Mouse (Mus musculus): ENCODE results near the gene Gucd1. TPM values are rescaled to one million over a fixed set of nuclear protein-coding genes. Genes with fewer than 3 reads are reported as not detected.
A peak's percentile ranks its signal among the peaks of the same experiment; 100 is the strongest.

The Gucd1 gene
- polyA plus RNA-seq, 1 experiment from 2014 or later: 24.0 TPM

- Histone ChIP-seq H3K27me3 (peaks cover 56% of the 10 kb centered on the region), H3K4me3 (replicated peaks) (peak overlapping the region; percentile 47), H3K4me2 (peak overlapping the region; percentile 68), H3K9me3 (no peaks in the 10 kb centered on the region), H3K4me1 (replicated peaks) (peaks cover 13% of the 10 kb centered on the region), H3K27ac (no peak overlapping the region), H3K9ac (replicated peaks) (peak overlapping the region; percentile 42; the same call in 1 of the 2 replicates), H3K36me3 (peaks cover 11% of the 10 kb centered on the region; the same call in 1 of the 2 replicates)
- 0 out of 2 replicates have a peak, but pooled peaks have one; percentile 44 for ATAC-seq (ENCODE audit: insufficient number of reproducible peaks, insufficient read depth, low FRiP score, low TSS enrichment, low read depth)
- under 1% methylated on average over 81 of the region's 81 CpGs for WGBS
Observed at GRCm38 (mm10) chr10:75316908-75317761, 200.6 kb downstream of the Gucd1 start.

DNA sequence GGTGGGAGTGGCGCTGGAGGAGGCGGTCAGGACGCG lies 201.1 kb downstream of the Gucd1 start, which contains the start of gene Adora2a:
Gene Adora2a, plus strand, starts transcription at position 6 of the 36 bp plus-strand sequence.
- H3K9me3 ChIP-seq: no peaks in the 10 kb centered on the region
- H3K4me3 ChIP-seq (replicated peaks): peak within 1 kb of the TSS; percentile 47
- peaks cover 56% of the 10 kb centered on the region for H3K27me3 ChIP-seq
- peak within 1 kb of the TSS; percentile 68 for H3K4me2 ChIP-seq
- WGBS: 0% methylated on average over 4 of the region's 4 CpGs
- H3K4me1 ChIP-seq (replicated peaks): peaks cover 13% of the 10 kb centered on the region
- H3K36me3 ChIP-seq: peaks cover 16% of the 10 kb centered on the region
- H3K27ac ChIP-seq: no peak within 1 kb of the TSS
- ATAC-seq (ENCODE audit: insufficient number of reproducible peaks, insufficient read depth, low FRiP score, low TSS enrichment, low read depth): no peak
- peak within 1 kb of the TSS; percentile 42; the same call in 1 of the 2 replicates for H3K9ac ChIP-seq (replicated peaks)

- Histone ChIP-seq H3K4me3 (replicated peaks) (peak overlapping the region; percentile 47), H3K36me3 (peaks cover 18% of the 10 kb centered on the region), H3K9me3 (no peaks in the 10 kb centered on the region), H3K27ac (no peak overlapping the region), H3K4me1 (replicated peaks) (peaks cover 13% of the 10 kb centered on the region), H3K27me3 (peaks cover 56% of the 10 kb centered on the region), H3K4me2 (peak overlapping the region; percentile 68), H3K9ac (replicated peaks) (no peak overlapping the region; the same call in 1 of the 2 replicates)
- ATAC-seq (ENCODE audit: insufficient number of reproducible peaks, insufficient read depth, low FRiP score, low TSS enrichment, low read depth): 0 out of 2 replicates have a peak, but pooled peaks have one; percentile 5
- WGBS: 4% methylated on average over 9 of the region's 9 CpGs
Observed at GRCm38 (mm10) chr10:75316472-75316871, 201.3 kb downstream of the Gucd1 start.

DNA sequence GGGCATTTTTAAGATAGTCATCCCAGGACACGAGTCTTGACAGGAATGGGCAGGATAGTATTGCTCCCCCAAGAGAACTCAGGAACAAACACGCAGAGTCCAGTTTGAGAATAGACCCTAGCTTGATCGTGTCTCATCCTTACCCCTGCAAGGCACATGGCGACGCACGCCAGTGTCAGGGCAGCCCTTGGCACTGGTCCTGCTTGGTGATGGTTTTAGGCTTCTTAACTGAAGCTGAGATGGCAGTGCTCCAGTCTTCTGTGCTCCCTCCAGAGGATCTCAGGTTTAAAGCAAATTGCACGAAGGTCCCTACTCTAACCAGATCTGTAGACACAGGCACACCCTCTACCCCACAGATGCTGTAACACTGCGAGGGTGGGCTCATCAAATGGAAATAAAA lies 202.0 kb downstream of the Gucd1 start:
- WGBS: 75% methylated on average over 8 of the region's 8 CpGs
- Histone ChIP-seq H3K36me3 (peaks cover 25% of the 10 kb centered on the region), H3K4me2 (no peak overlapping the region), H3K9me3 (no peaks in the 10 kb centered on the region), H3K27ac (no peak overlapping the region), H3K4me1 (replicated peaks) (peaks cover 13% of the 10 kb centered on the region), H3K9ac (replicated peaks) (no peak overlapping the region), H3K27me3 (peaks cover 56% of the 10 kb centered on the region), H3K4me3 (replicated peaks) (no peak overlapping the region)
- ATAC-seq (ENCODE audit: insufficient number of reproducible peaks, insufficient read depth, low FRiP score, low TSS enrichment, low read depth): no peak

DNA sequence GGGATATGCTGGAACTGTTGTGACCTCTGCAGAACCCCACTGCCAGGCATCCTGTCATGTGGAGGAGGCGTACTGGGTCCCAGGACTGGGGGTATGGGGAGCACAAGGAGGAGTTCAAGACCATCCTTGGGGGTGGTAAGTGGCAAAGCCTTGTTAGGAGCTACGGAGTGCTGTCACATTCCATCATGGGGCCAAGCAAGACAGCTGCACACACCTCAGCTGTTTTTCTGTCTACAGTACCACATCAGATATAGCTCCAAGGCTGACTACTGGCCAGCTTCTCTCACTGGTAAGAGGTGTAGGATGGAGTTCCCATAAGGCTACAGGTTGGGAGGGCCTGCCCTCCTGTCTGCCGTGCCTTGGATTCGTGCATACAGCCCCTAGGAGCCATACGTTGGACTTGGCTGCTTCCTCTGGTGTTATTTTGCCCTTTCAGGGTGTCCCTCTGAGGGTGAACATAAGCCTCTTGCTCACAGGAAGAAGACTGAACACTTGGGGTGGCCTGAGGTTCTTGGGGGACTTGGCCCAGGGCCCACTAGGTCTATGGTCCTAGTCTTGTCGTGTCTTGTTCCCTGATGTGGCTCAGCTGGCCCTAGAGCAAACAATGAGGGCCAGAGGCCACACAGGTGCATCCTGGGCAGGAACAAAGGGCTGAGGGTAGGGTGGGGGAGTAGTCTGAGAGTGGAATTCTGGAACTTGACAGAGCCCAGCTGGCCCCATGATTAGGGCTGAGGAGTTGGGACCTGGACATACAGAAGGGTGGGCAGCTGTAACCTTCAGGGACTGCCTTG lies 203.4 kb downstream of the Gucd1 start:
- no peak overlapping the region for H3K9ac ChIP-seq (replicated peaks)
- no peak for ATAC-seq (ENCODE audit: insufficient number of reproducible peaks, insufficient read depth, low FRiP score, low TSS enrichment, low read depth)
- H3K27ac ChIP-seq: no peak overlapping the region
- H3K4me2 ChIP-seq: no peak overlapping the region
- H3K4me1 ChIP-seq (replicated peaks): peaks cover 13% of the 10 kb centered on the region
- H3K9me3 ChIP-seq: no peaks in the 10 kb centered on the region
- H3K4me3 ChIP-seq (replicated peaks): no peak overlapping the region
- peaks cover 39% of the 10 kb centered on the region for H3K36me3 ChIP-seq
- 79% methylated on average over 6 of the region's 6 CpGs for WGBS
- peaks cover 49% of the 10 kb centered on the region for H3K27me3 ChIP-seq

- 83% methylated on average over 7 of the region's 7 CpGs for WGBS
- Histone ChIP-seq H3K4me3 (replicated peaks) (no peak overlapping the region), H3K9ac (replicated peaks) (no peak overlapping the region), H3K27me3 (peaks cover 29% of the 10 kb centered on the region), H3K36me3 (peaks cover 59% of the 10 kb centered on the region), H3K27ac (no peak overlapping the region), H3K4me2 (no peak overlapping the region), H3K9me3 (no peaks in the 10 kb centered on the region), H3K4me1 (replicated peaks) (peaks cover 11% of the 10 kb centered on the region)
- no peak for ATAC-seq (ENCODE audit: insufficient number of reproducible peaks, insufficient read depth, low FRiP score, low TSS enrichment, low read depth)
Observed at GRCm38 (mm10) chr10:75312361-75312760, 205.4 kb downstream of the Gucd1 start.

- 91% methylated on average over 7 of the region's 7 CpGs for WGBS
Observed at GRCm38 (mm10) chr10:75307130-75307529, 210.6 kb downstream of the Gucd1 start.

DNA sequence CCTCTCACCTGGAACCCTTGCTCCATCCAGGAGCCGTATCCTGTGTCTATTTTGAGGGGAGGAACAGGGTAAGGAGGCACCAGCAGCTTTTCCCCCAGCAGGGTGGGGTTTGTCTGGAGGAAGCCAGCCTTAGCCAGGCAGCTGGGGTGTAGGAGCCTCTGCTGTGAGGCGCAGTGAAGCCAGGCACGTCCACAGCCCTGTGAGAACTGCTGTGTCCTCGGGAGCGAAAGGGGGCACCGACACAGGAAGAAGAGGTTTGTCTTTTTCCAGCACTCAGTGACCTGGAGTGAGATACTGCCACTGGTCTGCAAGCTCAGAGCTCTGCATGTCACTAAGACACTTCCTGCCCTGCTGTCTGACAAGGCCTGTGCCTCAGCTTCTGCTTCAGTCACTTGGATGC lies 213.4 kb downstream of the Gucd1 start:
- no peak overlapping the region for H3K4me3 ChIP-seq (replicated peaks)
- WGBS: 82% methylated on average over 6 of the region's 6 CpGs
- H3K9me3 ChIP-seq: no peaks in the 10 kb centered on the region
- ATAC-seq (ENCODE audit: insufficient number of reproducible peaks, insufficient read depth, low FRiP score, low TSS enrichment, low read depth): no peak
- no peaks in the 10 kb centered on the region for H3K4me1 ChIP-seq (replicated peaks)
- H3K27me3 ChIP-seq: no peaks in the 10 kb centered on the region
- no peak overlapping the region for H3K4me2 ChIP-seq
- no peak overlapping the region for H3K9ac ChIP-seq (replicated peaks)
- no peak overlapping the region for H3K27ac ChIP-seq
- H3K36me3 ChIP-seq: peaks cover 77% of the 10 kb centered on the region

More at GRCm38 (mm10) chr10:75307130-75307529, 210.6 kb downstream of the Gucd1 start:
- Histone ChIP-seq H3K9me3 (no peaks in the 10 kb centered on the region), H3K4me3 (replicated peaks) (no peak overlapping the region), H3K27me3 (no peaks in the 10 kb centered on the region), H3K4me1 (replicated peaks) (no peaks in the 10 kb centered on the region), H3K27ac (no peak overlapping the region), H3K4me2 (no peak overlapping the region), H3K36me3 (peaks cover 81% of the 10 kb centered on the region), H3K9ac (replicated peaks) (no peak overlapping the region)
- ATAC-seq (ENCODE audit: insufficient number of reproducible peaks, insufficient read depth, low FRiP score, low TSS enrichment, low read depth): no peak

GRCm38 (mm10) chr10:75304049-75304405 lies 213.7 kb downstream of the Gucd1 start:
- Histone ChIP-seq H3K4me3 (replicated peaks) (no peak overlapping the region), H3K9me3 (no peaks in the 10 kb centered on the region), H3K4me1 (replicated peaks) (no peaks in the 10 kb centered on the region), H3K36me3 (peaks cover 77% of the 10 kb centered on the region), H3K9ac (replicated peaks) (no peak overlapping the region), H3K27me3 (no peaks in the 10 kb centered on the region), H3K27ac (no peak overlapping the region), H3K4me2 (no peak overlapping the region)
- no peak for ATAC-seq (ENCODE audit: insufficient number of reproducible peaks, insufficient read depth, low FRiP score, low TSS enrichment, low read depth)
- WGBS: 89% methylated on average over 5 of the region's 5 CpGs

DNA sequence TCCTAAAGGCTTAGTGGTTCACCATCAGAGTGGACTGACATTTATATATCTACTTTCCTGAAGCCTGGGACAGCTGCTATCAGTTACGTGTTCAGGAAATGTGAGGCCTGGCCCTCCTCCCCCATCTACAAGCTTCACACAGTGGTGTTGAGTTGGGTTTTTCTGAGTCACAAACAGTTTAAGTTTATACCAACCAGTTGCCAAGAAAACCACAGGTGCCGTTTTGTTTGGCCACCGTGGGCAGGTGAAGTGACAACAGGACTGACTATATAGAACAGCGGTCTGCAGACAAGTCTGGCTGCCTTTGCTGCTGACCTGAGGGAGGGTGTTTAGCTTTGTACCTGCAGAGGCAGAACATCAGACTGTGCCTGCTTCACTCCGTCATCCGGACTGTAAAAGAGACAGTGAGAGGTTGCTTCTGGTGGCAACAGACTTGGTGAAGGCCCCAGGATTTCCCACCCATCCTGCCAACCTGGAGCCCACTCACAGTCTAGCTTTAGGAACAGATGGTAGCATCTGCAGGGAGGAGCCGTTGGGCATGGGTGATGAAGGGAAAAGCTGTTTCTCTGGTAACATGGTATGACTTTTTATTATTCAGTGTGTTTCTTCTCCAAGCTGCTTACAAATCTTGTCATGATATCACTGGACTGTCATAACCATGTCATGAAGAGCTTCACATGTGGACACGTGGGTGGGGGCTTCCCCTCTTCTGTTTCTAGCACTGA lies 214.3 kb downstream of the Gucd1 start:
- Histone ChIP-seq H3K4me1 (replicated peaks) (no peaks in the 10 kb centered on the region), H3K27ac (no peak overlapping the region), H3K4me3 (replicated peaks) (no peak overlapping the region), H3K4me2 (no peak overlapping the region), H3K36me3 (peaks cover 77% of the 10 kb centered on the region), H3K9ac (replicated peaks) (no peak overlapping the region), H3K9me3 (no peaks in the 10 kb centered on the region), H3K27me3 (no peaks in the 10 kb centered on the region)
- ATAC-seq (ENCODE audit: insufficient number of reproducible peaks, insufficient read depth, low FRiP score, low TSS enrichment, low read depth): 0 out of 2 replicates have a peak, but pooled peaks have one; percentile 19
- 87% methylated on average over 8 of the region's 8 CpGs for WGBS

GRCm38 (mm10) chr10:75302536-75302935 lies 215.2 kb downstream of the Gucd1 start:
- no peaks in the 10 kb centered on the region for H3K27me3 ChIP-seq
- H3K4me1 ChIP-seq (replicated peaks): no peaks in the 10 kb centered on the region
- H3K4me2 ChIP-seq: no peak overlapping the region
- H3K9me3 ChIP-seq: no peaks in the 10 kb centered on the region
- H3K36me3 ChIP-seq: peaks cover 68% of the 10 kb centered on the region
- 87% methylated on average over 4 of the region's 4 CpGs for WGBS
- ATAC-seq (ENCODE audit: insufficient number of reproducible peaks, insufficient read depth, low FRiP score, low TSS enrichment, low read depth): no peak
- H3K4me3 ChIP-seq (replicated peaks): no peak overlapping the region
- no peak overlapping the region for H3K9ac ChIP-seq (replicated peaks)
- no peak overlapping the region for H3K27ac ChIP-seq

All from limb, embryonic 12.5 days (tissue).